Comparison of ENCODE assay signal across 9 mouse cellular contexts in the genomic region with DNA sequence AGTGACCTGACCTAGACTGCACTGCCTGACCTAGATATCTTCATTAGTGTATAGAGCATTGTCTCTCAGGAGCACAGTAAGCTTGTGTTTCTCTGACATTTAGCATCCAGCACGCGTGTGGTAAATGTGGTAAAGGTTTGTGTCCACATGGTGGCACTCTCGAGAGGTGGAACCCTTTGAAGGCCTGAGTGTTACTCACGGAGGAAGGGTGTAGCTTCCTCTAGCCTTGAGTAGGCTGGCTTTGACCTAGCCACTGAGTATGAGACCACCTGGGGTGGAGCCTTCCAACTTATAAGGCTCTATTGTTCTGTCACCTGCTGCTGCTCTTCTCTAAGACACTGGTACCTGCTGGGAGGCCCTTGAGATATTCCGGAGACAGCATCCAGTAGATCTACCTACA. TPM values are rescaled to one million over a fixed set of nuclear protein-coding genes. Genes with fewer than 3 reads are reported as not detected.
DNase-seq lines count a peak whose midpoint lies in the region; ATAC-seq and TF ChIP-seq lines count a peak whose summit lies in the region.
"Had no signal": no experiment of that assay in that cellular context is flagged by ENCODE, and none has a peak within 500 bp of the region (broad histone marks: within the 10 kb centered on the region; RNA-seq: fewer than 3 reads in every experiment).

No protein-coding gene starts in this region.

- H3K27ac ChIP-seq in heart, embryonic 10.5 days, result no peak overlapping the region
- no peak overlapping the region for H3K27ac ChIP-seq in hindbrain, embryonic 15.5 days (replicated peaks)
- no peak overlapping the region for H3K27ac ChIP-seq in limb, embryonic 14.5 days (replicated peaks; ENCODE audit: low read depth, low read length)

- H3K4me2 ChIP-seq in hindbrain, embryonic 15.5 days, result no peak overlapping the region
- H3K4me2 ChIP-seq in limb, embryonic 14.5 days (replicated peaks; ENCODE audit: low read depth, low read length, severe bottlenecking), result no peak overlapping the region

- DNase-seq in heart, adult 11 months, result peak; percentile 97
- DNase-seq in heart, embryonic 10.5 days (ENCODE audit: low spot score), result no peak
- DNase-seq in G1E (ENCODE audit: low spot score), result peak; percentile 50
- peak; percentile 36 for DNase-seq in limb, embryonic 14.5 days (ENCODE audit: low spot score)
- DNase-seq in natural killer cell, adult 2 months (ENCODE audit: low spot score in 2 of 2), result peak; percentile 80 to 84
- peak; percentile 84 for DNase-seq in thymus, postnatal 4 days

- ATAC-seq in G1E (ENCODE audit: extremely low read depth, insufficient number of reproducible peaks, low FRiP score, poor library complexity, severe bottlenecking), result peak; percentile 54
- ATAC-seq in common myeloid progenitor, adult 5-6 weeks (replicated peaks; ENCODE audit: low read depth, poor library complexity, severe bottlenecking), result peak; percentile 88
- peak; percentile 34; the same call in 1 of the 2 replicates for ATAC-seq in hindbrain, embryonic 15.5 days (ENCODE audit: low FRiP score, low read depth)
- no peak for ATAC-seq in limb, embryonic 14.5 days (ENCODE audit: low FRiP score, low read depth)

- H3K9ac ChIP-seq in hindbrain, embryonic 15.5 days, result no peak overlapping the region
- no peak overlapping the region for H3K9ac ChIP-seq in limb, embryonic 14.5 days (ENCODE audit: low read depth, low read length, severe bottlenecking)

- peaks cover 12% of the 10 kb centered on the region for H3K36me3 ChIP-seq in heart, embryonic 10.5 days
- H3K36me3 ChIP-seq in G1E (replicated peaks), result peaks cover 19% of the 10 kb centered on the region
- H3K36me3 ChIP-seq in hindbrain, embryonic 15.5 days, result peaks cover 17% of the 10 kb centered on the region
- H3K36me3 ChIP-seq in limb, embryonic 14.5 days (ENCODE audit: control insufficient read depth, insufficient read depth, low read length), result peaks cover 18% of the 10 kb centered on the region

- WGBS in heart, embryonic 10.5 days, result 17% methylated on average over 5 of the region's 5 CpGs
- WGBS in hindbrain, embryonic 15.5 days, result 16% methylated on average over 5 of the region's 5 CpGs
- 22% methylated on average over 5 of the region's 5 CpGs for WGBS in limb, embryonic 14.5 days

- TF ChIP-seq CTCF in G1E (IDR thresholded peaks at IDR 0.05; ENCODE audit: low read depth, low read length), result 0 out of 2 replicates have a peak, but pooled peaks have one; percentile 8

- TF ChIP-seq POLR2A in limb, embryonic 14.5 days (IDR thresholded peaks at IDR 0.05; ENCODE audit: borderline replicate concordance, extremely low read depth, insufficient read depth, insufficient read length), result no peak

- no peaks in the 10 kb centered on the region for H3K9me3 ChIP-seq in heart, embryonic 10.5 days
- no peaks in the 10 kb centered on the region for H3K9me3 ChIP-seq in G1E (replicated peaks)
- no peaks in the 10 kb centered on the region for H3K9me3 ChIP-seq in hindbrain, embryonic 15.5 days
- no peaks in the 10 kb centered on the region for H3K9me3 ChIP-seq in limb, embryonic 14.5 days (ENCODE audit: control insufficient read depth, low read length)

- H3K4me3 ChIP-seq in heart, embryonic 10.5 days, result no peak overlapping the region
- H3K4me3 ChIP-seq in G1E (ENCODE audit: low read depth, low read length), result no peak overlapping the region
- no peak overlapping the region for H3K4me3 ChIP-seq in hindbrain, embryonic 15.5 days
- H3K4me3 ChIP-seq in limb, embryonic 14.5 days (replicated peaks; ENCODE audit: low read length), result no peak overlapping the region

- no peaks in the 10 kb centered on the region for H3K27me3 ChIP-seq in heart, embryonic 10.5 days (ENCODE audit: insufficient read depth, poor library complexity, severe bottlenecking)
- no peaks in the 10 kb centered on the region for H3K27me3 ChIP-seq in G1E (ENCODE audit: insufficient read depth, low read length)
- no peaks in the 10 kb centered on the region for H3K27me3 ChIP-seq in hindbrain, embryonic 15.5 days
- H3K27me3 ChIP-seq in limb, embryonic 14.5 days (ENCODE audit: control insufficient read depth, insufficient read depth, low read length), result no peaks in the 10 kb centered on the region

- H3K4me1 ChIP-seq in heart, embryonic 10.5 days, result peaks cover 2% of the 10 kb centered on the region; the same call in 1 of the 2 replicates
- peaks cover 33% of the 10 kb centered on the region for H3K4me1 ChIP-seq in G1E (ENCODE audit: insufficient read depth, low read depth, low read length)
- no peaks in the 10 kb centered on the region for H3K4me1 ChIP-seq in hindbrain, embryonic 15.5 days (replicated peaks)
- no peaks in the 10 kb centered on the region for H3K4me1 ChIP-seq in limb, embryonic 14.5 days (ENCODE audit: control insufficient read depth, insufficient read depth, low read length)

RNA-seq across cellular contexts. Expression of a gene that starts 5.6 kb away (rescaled TPM):
- polyA plus RNA-seq in heart, embryonic 10.5 days (2016; fragmentation: Nextera tagmentation; extraction: Ambion mirVana), result 12.7 and 13.9 TPM in 2 replicates
- total RNA-seq in G1E (2014; fragmentation: Nextera tagmentation) (69.6 and 73.4 TPM in 2 replicates), G1E (2017) (23.9 and 36.4 TPM in 2 replicates)
- polyA plus RNA-seq in G1E (2012), result 73.1 and 75.4 TPM in 2 replicates
- total RNA-seq in common myeloid progenitor, adult 5-6 weeks (2017), result 21.1 and 28.0 TPM in 2 replicates
- 5.1 and 5.4 TPM in 2 replicates for polyA plus RNA-seq in hindbrain, embryonic 15.5 days (2015; fragmentation: Nextera tagmentation; extraction: Ambion mirVana)
- polyA plus RNA-seq in limb, embryonic 14.5 days (2012; rRNA removed), result 5.6 and 6.2 TPM in 2 replicates
- 5.8 and 6.1 TPM in 2 replicates for polyA plus RNA-seq in limb, embryonic 14.5 days (2014; fragmentation: Nextera tagmentation; extraction: Ambion mirVana)

RNA-seq across cellular contexts. Expression of a gene that starts 23.6 kb away (rescaled TPM):
- polyA plus RNA-seq in heart, embryonic 10.5 days (2016; fragmentation: Nextera tagmentation; extraction: Ambion mirVana), result 15.4 and 19.2 TPM in 2 replicates
- 6.3 and 6.7 TPM in 2 replicates for total RNA-seq in G1E (2014; fragmentation: Nextera tagmentation)
- 13.5 and 14.1 TPM in 2 replicates for total RNA-seq in G1E (2017)
- polyA plus RNA-seq in G1E (2012), result 12.7 and 13.3 TPM in 2 replicates
- 13.0 and 15.9 TPM in 2 replicates for total RNA-seq in common myeloid progenitor, adult 5-6 weeks (2017)
- polyA plus RNA-seq in hindbrain, embryonic 15.5 days (2015; fragmentation: Nextera tagmentation; extraction: Ambion mirVana), result 29.7 and 29.8 TPM in 2 replicates
- 20.1 and 21.6 TPM in 2 replicates for polyA plus RNA-seq in limb, embryonic 14.5 days (2012; rRNA removed)
- polyA plus RNA-seq in limb, embryonic 14.5 days (2014; fragmentation: Nextera tagmentation; extraction: Ambion mirVana), result 12.4 and 14.7 TPM in 2 replicates

RNA-seq across cellular contexts. Expression of a gene that starts 26.9 kb away (rescaled TPM):
- polyA plus RNA-seq in heart, embryonic 10.5 days (2016; fragmentation: Nextera tagmentation; extraction: Ambion mirVana), result not detected in 2 replicates
- total RNA-seq in G1E (2014; fragmentation: Nextera tagmentation), result not detected in 2 replicates
- total RNA-seq in G1E (2017), result 0.29 TPM in 1 of 2 replicates, not detected in the other
- polyA plus RNA-seq in G1E (2012), result not detected in 2 replicates
- total RNA-seq in common myeloid progenitor, adult 5-6 weeks (2017), result not detected in 2 replicates
- polyA plus RNA-seq in hindbrain, embryonic 15.5 days (2015; fragmentation: Nextera tagmentation; extraction: Ambion mirVana), result not detected in 2 replicates
- not detected in 2 replicates for polyA plus RNA-seq in limb, embryonic 14.5 days (2012; rRNA removed)
- polyA plus RNA-seq in limb, embryonic 14.5 days (2014; fragmentation: Nextera tagmentation; extraction: Ambion mirVana), result not detected in 2 replicates
- total RNA-seq: layer of hippocampus, adult 8-10 months had no signal

RNA-seq across cellular contexts. Expression of a gene that starts 38.4 kb away (rescaled TPM):
- 56.2 and 61.9 TPM in 2 replicates for polyA plus RNA-seq in heart, embryonic 10.5 days (2016; fragmentation: Nextera tagmentation; extraction: Ambion mirVana)
- 25.2 and 29.3 TPM in 2 replicates for total RNA-seq in G1E (2014; fragmentation: Nextera tagmentation)
- total RNA-seq in G1E (2017), result 8.1 and 8.8 TPM in 2 replicates
- 1.4 and 2.1 TPM in 2 replicates for polyA plus RNA-seq in G1E (2012)
- total RNA-seq in common myeloid progenitor, adult 5-6 weeks (2017), result 13.9 and 14.6 TPM in 2 replicates
- 33.6 and 33.8 TPM in 2 replicates for polyA plus RNA-seq in hindbrain, embryonic 15.5 days (2015; fragmentation: Nextera tagmentation; extraction: Ambion mirVana)
- polyA plus RNA-seq in limb, embryonic 14.5 days (2012; rRNA removed), result 42.3 and 46.5 TPM in 2 replicates
- 83.5 and 94.1 TPM in 2 replicates for polyA plus RNA-seq in limb, embryonic 14.5 days (2014; fragmentation: Nextera tagmentation; extraction: Ambion mirVana)
